In the genomic region with DNA sequence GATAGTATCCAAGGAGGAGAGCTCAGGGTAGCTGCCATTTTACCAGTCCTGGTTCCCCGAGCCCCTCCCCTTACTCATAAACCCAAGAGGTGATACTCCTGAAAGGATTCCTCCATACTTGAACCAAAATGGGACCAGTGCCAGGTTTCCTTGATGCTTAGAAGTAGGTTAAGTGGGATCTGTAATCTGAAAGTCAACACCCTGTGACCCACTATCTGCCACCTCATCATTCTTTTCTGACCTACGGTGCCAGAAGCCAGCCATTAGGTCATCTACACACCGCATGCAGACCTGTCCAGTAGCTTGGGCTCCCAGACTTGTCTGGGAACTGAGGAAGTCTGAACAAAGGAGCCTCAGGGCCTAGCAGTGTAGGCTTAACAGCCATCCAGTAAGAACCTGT, we compare ENCODE assay signal across 24 mouse cellular contexts.
"Had no signal": no experiment of that assay in that cellular context is flagged by ENCODE, and none has a peak within 500 bp of the region (broad histone marks: within the 10 kb centered on the region; RNA-seq: fewer than 3 reads in every experiment).

No protein-coding gene starts in this region.

- H3K9me3 ChIP-seq: heart, embryonic 10.5 days; heart, embryonic 12.5 days; hindbrain, embryonic 10.5 days; hindbrain, embryonic 12.5 days; intestine, embryonic 15.5 days; limb, embryonic 10.5 days; limb, embryonic 12.5 days had no signal

- H3K36me3 ChIP-seq: heart, embryonic 12.5 days; hindbrain, embryonic 10.5 days; hindbrain, embryonic 12.5 days; intestine, embryonic 15.5 days; limb, embryonic 10.5 days had no signal

- H3K4me2 ChIP-seq: heart, embryonic 12.5 days; hindbrain, embryonic 12.5 days; hindbrain, embryonic 14.5 days; intestine, embryonic 15.5 days; limb, embryonic 12.5 days; liver, embryonic 11.5 days had no signal

- H3K9ac ChIP-seq: heart, embryonic 12.5 days; hindbrain, embryonic 12.5 days; hindbrain, embryonic 14.5 days; intestine, embryonic 15.5 days; limb, embryonic 12.5 days had no signal

- H3K27ac ChIP-seq: gastrocnemius, adult 2 months; heart, adult 2 months; heart, embryonic 10.5 days; hindbrain, embryonic 10.5 days; hindbrain, embryonic 12.5 days; hindbrain, embryonic 14.5 days; intestine, embryonic 15.5 days; layer of hippocampus, adult 2 months; left cerebral cortex, adult 2 months; limb, embryonic 10.5 days; limb, embryonic 12.5 days had no signal

- H3K27me3 ChIP-seq: heart, embryonic 12.5 days; hindbrain, embryonic 12.5 days; intestine, embryonic 15.5 days; limb, embryonic 12.5 days had no signal

- ATAC-seq: hindbrain, embryonic 16.5 days; inflammation-experienced regulatory T-cells, adult 6 months; intestine, embryonic 15.5 days had no signal

- DNase-seq: gastrocnemius, adult 2 months; gastrocnemius, postnatal 10 days; gastrocnemius, postnatal 25 days; heart, adult 2 months; heart, postnatal 10 days; heart, postnatal 4 days; kidney, adult 18-20 months; kidney, adult 8-10 months; kidney, postnatal 10 days; kidney, postnatal 4 days; liver had no signal

- H3K4me3 ChIP-seq: gastrocnemius, adult 2 months; heart, adult 2 months; heart, embryonic 10.5 days; heart, embryonic 12.5 days; hindbrain, embryonic 10.5 days; hindbrain, embryonic 12.5 days; intestine, embryonic 15.5 days; layer of hippocampus, adult 2 months; left cerebral cortex, adult 2 months; limb, embryonic 10.5 days; limb, embryonic 12.5 days had no signal

- H3K4me1 ChIP-seq: intestine, embryonic 15.5 days; limb, embryonic 10.5 days; limb, embryonic 12.5 days had no signal
